Mouse (Mus musculus): ENCODE measurements at regions not wholly inside any gene's neighbourhood (a gene's known extent, or its start where the extent isn't known, plus 50 kb on each side); places are given as distances from the start of the nearest gene placed in this dataset.

GRCm38 (mm10) chr10:113440818-113441217, 512.0 kb upstream of the Atxn7l3b start:
- peak; percentile 7 for DNase-seq (ENCODE audit: low read depth, low spot score)

DNA sequence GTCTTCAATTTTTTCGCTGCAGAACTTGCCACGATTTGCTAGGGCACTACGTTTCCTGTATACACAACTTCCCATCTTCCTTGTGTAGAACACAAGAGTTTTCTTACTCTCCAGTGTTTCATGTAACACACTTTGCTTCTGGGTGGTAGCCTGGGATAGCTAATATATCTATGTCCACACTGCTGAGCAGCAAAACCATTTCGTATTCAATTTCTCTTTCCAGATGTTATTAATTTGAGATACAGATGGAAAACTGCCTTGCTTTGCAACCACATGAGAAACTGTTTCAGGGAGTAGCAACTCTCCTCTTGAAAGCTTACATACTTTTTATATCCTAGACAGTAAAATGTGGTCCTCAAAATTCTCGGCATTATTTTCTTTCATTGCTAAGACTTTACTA, 502.4 kb upstream of the Atxn7l3b start:
- DNase-seq (ENCODE audit: low read depth, low spot score) = peak; percentile 8

GRCm38 (mm10) chr10:113411250-113411813, 482.5 kb upstream of the Atxn7l3b start:
- no peak for DNase-seq (ENCODE audit: low read depth, low spot score)

GRCm38 (mm10) chr10:113390579-113390978, 461.8 kb upstream of the Atxn7l3b start:
- no peak for DNase-seq (ENCODE audit: low read depth, low spot score)

DNA sequence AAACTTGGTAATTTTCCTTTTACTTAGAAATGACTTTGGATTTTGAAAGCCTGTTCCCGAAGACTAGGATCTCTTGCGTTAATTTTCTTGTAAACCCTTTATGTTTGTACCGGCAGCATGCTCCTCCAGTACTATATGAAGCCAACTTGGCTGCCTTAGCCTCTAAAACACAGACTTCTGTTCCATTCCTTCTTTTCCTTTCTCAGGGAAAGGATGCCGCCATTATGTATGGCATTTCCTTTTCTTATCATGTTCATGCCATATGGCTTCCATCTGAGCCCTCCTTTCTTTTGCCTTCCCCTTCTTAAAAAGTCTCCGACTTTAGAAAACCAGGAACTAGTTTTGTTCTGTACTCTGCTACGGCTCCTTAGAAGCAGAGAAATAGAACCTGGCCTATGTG, 440.4 kb upstream of the Atxn7l3b start:
- no peak for DNase-seq (ENCODE audit: low read depth, low spot score)

- DNase-seq (ENCODE audit: low read depth, low spot score) = no peak
Observed at GRCm38 (mm10) chr10:113346199-113346598, 417.4 kb upstream of the Atxn7l3b start.

Measured in embryo, embryonic 11.5 days (tissue).